Mouse (Mus musculus) neutrophil, adult 59 days (primary cell): Measurements from ENCODE around the gene Mlec. TPM values are rescaled to one million over a fixed set of nuclear protein-coding genes. Genes with fewer than 3 reads are reported as not detected.

Experiments used
- total RNA-seq, 2 experiments: library from RNA; stranded (reverse); gene quantifications; 1 replicate in 1 of 2; 2 replicates in 1 of 2; pipeline ENCODE4 v1.2.4; 2023

Mlec gene
- total RNA-seq, result 100 to 1,000 TPM; 119 to 122 TPM

DNA sequence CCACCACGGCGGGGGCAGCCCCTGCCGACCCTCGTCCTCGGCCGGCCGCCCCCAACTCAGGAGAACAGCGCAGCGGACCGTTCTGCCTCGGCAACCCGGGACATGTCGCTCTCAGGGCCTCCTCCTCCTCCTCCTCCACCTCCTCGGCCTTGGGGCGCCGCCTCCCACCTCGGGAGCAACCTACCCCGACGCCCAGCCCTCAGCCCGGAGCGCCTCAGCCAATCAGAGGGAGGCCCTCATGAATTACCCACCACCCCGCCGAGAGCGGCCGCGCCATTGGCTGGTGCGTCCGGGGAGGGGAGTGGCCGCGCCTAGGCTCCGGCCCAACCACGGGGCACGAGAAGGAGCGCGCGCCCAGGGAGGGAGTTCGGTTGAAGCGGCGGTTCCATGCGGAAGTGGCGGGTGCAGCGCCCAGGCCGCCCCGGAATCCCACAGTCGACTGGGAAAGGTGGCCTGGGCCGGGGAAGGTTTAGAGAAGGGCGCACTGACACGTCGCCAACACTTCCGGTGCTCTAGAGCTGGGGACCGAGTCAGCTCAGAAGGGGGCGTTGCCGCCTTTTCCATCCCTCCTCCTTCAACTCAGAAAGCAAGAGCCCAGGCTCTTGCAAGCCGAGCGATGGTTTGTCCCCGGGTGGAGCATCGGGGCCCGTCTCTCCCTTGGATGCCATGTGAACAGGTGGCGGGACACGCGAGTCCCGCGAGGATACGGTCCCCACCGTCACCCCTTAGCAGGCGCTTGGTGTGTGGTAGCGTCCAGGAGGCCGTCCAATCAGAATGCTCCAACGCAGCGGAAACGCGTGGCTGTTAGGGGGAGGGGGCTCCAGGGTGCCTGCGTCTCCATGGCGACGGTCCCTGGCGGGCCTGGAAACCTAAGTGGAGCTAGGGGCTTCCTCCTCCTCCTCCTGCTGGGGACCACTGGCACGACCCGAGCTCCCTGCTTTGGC lies at the start of gene Mlec:
Mlec (minus strand) TSS at position 140 of the 944 bp plus-strand sequence.

GRCm38 (mm10) chr5:115193669-115194625 lies 36.0 kb upstream of the Mlec start, which contains the start of gene Cabp1:
TSS of gene Cabp1 (minus strand) at chr5:115194381.

DNA sequence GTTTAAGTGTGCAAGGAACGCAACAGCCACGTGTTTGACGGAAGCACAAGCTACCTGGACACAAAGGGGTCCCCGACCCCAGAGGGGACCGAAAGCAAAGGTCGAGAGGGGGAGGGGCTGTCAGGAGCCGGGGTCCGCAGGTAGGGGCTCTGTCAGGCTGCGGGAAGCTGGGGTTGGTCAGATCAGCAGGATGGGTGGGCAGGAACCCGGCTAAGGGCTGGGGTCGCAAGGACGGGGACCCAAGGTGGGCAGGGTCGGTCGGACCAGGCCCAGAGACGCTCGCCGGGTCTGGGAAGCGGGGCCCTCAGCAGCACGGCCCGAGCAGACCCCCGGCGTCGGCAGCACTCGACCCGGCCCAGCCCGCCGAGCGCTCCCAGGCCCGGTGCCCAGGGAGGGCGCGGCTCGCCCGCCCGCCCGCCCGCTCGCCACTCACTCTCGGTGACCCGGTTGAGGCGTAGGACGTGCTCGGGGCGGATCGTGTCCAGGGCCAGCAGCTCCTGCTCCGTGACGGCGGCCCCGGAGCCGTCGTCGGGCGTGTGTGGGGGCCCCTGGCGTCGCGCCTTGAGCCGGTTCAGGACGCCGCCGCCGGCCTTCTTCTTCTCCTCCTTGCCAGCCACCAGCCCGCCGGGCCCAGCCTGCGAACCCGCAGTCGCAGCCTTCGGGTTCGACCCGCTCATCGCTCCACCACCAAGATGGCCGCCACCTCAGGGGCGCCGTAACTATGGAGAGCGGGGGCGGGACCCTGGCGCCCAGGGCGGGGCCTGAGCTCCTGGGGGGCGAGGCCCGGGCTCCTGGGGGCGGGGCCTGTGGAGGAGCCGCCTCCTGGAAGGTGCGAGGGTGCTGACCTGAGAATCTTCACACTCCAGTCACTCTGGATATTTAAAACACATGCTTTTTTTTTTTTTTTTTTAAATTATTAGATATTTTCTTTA lies 23.5 kb downstream of the Mlec start, which contains the start of gene Unc119b:
Unc119b (minus strand) TSS at position 742 of the 932 bp plus-strand sequence.

GRCm38 (mm10) chr5:115118961-115119570 lies 38.9 kb downstream of the Mlec start, which contains the start of gene Acads:
TSS of gene Acads (minus strand) at chr5:115119346.

DNA sequence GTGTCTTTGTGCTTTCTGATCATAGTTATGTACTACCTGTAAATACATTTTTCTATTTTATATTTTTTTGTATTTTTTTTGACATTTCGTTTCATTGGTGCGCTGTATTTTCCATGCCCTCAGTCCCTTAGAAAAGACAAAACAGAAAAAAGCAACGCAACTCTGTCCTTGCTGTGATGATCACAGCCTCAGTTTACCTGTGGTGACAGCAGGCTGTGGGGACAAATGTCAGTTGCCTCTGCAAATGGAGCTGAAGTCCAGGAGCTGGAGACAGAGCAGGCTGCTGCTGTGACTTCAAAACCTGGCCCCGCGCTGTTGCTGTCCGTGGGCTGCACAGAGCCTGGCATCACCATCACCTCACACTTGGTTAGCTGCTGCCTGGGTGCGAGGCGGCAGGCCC lies 59.8 kb downstream of the Mlec start, which contains the start of gene Gm10401:
Gm10401 (minus strand) TSS at position 101 of the 400 bp plus-strand sequence.

Other genes starting within 250 kb of the Mlec start
- gene Oasl1, start 234.9 kb downstream of the Mlec start, total RNA-seq, result 10 to 100 TPM in 1 of 2 experiments, 1 to 10 TPM in 1; 6.1 to 11.8 TPM
- gene 2210016L21Rik, start 216.0 kb downstream of the Mlec start, total RNA-seq, result 10 to 100 TPM; 12.7 to 13.0 TPM
- gene Hnf1a, start 187.1 kb downstream of the Mlec start, total RNA-seq, result not detected
- gene Sppl3, start 147.0 kb downstream of the Mlec start, total RNA-seq, result 10 to 100 TPM; 45.9 to 47.6 TPM
- not detected for gene Gm10401, start 59.9 kb downstream of the Mlec start, total RNA-seq
- 10 to 100 TPM; 16.7 to 18.9 TPM for gene Acads, start 38.8 kb downstream of the Mlec start, total RNA-seq
- 10 to 100 TPM; 18.0 to 21.5 TPM for gene Unc119b, start 23.2 kb downstream of the Mlec start, total RNA-seq
- gene Cabp1, start 36.2 kb upstream of the Mlec start, total RNA-seq, result not detected
- 10 to 100 TPM; 13.0 to 13.5 TPM for gene Pop5, start 77.7 kb upstream of the Mlec start, total RNA-seq
- gene Rnf10, start 114.7 kb upstream of the Mlec start, total RNA-seq, result 100 to 1,000 TPM; 192 to 202 TPM
- 10 to 100 TPM; 10.7 to 11.2 TPM for gene Coq5, start 121.5 kb upstream of the Mlec start, total RNA-seq
- gene Dynll1, start 142.8 kb upstream of the Mlec start, total RNA-seq, result 100 to 1,000 TPM; 186 to 218 TPM
- 10 to 100 TPM; 57.3 to 62.5 TPM for gene Srsf9, start 169.0 kb upstream of the Mlec start, total RNA-seq
- 10 to 100 TPM in 1 of 2 experiments, 1 to 10 TPM in 1; 5.9 to 11.5 TPM for gene Gatc, start 183.0 kb upstream of the Mlec start, total RNA-seq
- 10 to 100 TPM; 15.2 to 17.1 TPM for gene Triap1, start 183.0 kb upstream of the Mlec start, total RNA-seq
- 100 to 1,000 TPM; 239 to 273 TPM for gene Cox6a1, start 190.8 kb upstream of the Mlec start, total RNA-seq